Mouse (Mus musculus) liver, postnatal 0 days (tissue): Measurements from ENCODE around the gene Tmem178.

Experiments
- CTCF ChIP-seq: sonication (generic); IDR thresholded peaks from 2 replicates; pipeline ENCODE4 v1.5.1; 2016; ENCODE audit warnings: antibody characterized with exemption, low read depth
- EP300 ChIP-seq: IDR thresholded peaks from 2 replicates; pipeline ENCODE4 v1.6.1; 2016; ENCODE audit warnings: antibody characterized with exemption, low read depth, mild to moderate bottlenecking

GRCm38 (mm10) chr17:80943835-80944529 is 450 bp upstream of the Tmem178 start:
- no peak for TF ChIP-seq CTCF
- no peak for TF ChIP-seq EP300
